Mouse (Mus musculus): Measurements from ENCODE around the gene Tdrd6. TPM values are rescaled to one million over a fixed set of nuclear protein-coding genes. Genes with fewer than 3 reads are reported as not detected.

Tdrd6 gene
- 0.08 TPM in 1 of 2 replicates, not detected in the other for polyA plus RNA-seq (2012; ENCODE audit: insufficient read depth, insufficient read length, missing spikeins)

- no peak within 1 kb of the TSS for H3K4me3 ChIP-seq (ENCODE audit: insufficient read depth, low read length)
- no peak for TF ChIP-seq POLR2A (IDR thresholded peaks at IDR 0.05; ENCODE audit: borderline replicate concordance, low read depth, low read length)
- no peak for TF ChIP-seq CTCF (IDR thresholded peaks at IDR 0.05; ENCODE audit: low read depth, low read length)
- H3K4me1 ChIP-seq (ENCODE audit: control insufficient read depth, insufficient read depth, low read length): no peaks in the 10 kb centered on the region
- no peak within 1 kb of the TSS for H3K27ac ChIP-seq (ENCODE audit: insufficient read depth, low read depth, low read length)
Observed at GRCm38 (mm10) chr17:43629496-43630426, at the start of gene Tdrd6. Gene Tdrd6, minus strand, starts transcription at chr17:43630299.

GRCm38 (mm10) chr17:43677317-43677716 lies 47.2 kb upstream of the Tdrd6 start:
- H3K4me3 ChIP-seq (ENCODE audit: insufficient read depth, low read length): no peak overlapping the region
- H3K4me1 ChIP-seq (ENCODE audit: control insufficient read depth, insufficient read depth, low read length): 0 out of 2 replicates have a peak, but pooled peaks cover 4% of the 10 kb centered on the region
- TF ChIP-seq CTCF (IDR thresholded peaks at IDR 0.05; ENCODE audit: low read depth, low read length): no peak
- no peak for TF ChIP-seq POLR2A (IDR thresholded peaks at IDR 0.05; ENCODE audit: borderline replicate concordance, low read depth, low read length)
- no peak overlapping the region for H3K27ac ChIP-seq (ENCODE audit: insufficient read depth, low read depth, low read length)

- Histone ChIP-seq H3K4me1 (ENCODE audit: control insufficient read depth, insufficient read depth, low read length) (0 out of 2 replicates have a peak, but pooled peaks cover 4% of the 10 kb centered on the region), H3K27ac (ENCODE audit: insufficient read depth, low read depth, low read length) (no peak overlapping the region), H3K4me3 (ENCODE audit: insufficient read depth, low read length) (no peak overlapping the region)
- TF ChIP-seq CTCF (IDR thresholded peaks at IDR 0.05; ENCODE audit: low read depth, low read length) (no peak), POLR2A (IDR thresholded peaks at IDR 0.05; ENCODE audit: borderline replicate concordance, low read depth, low read length) (no peak)
Observed at GRCm38 (mm10) chr17:43676241-43676640, 46.1 kb upstream of the Tdrd6 start.

GRCm38 (mm10) chr17:43675228-43675627 lies 45.1 kb upstream of the Tdrd6 start:
- H3K4me3 ChIP-seq (ENCODE audit: insufficient read depth, low read length): no peak overlapping the region
- no peak for TF ChIP-seq CTCF (IDR thresholded peaks at IDR 0.05; ENCODE audit: low read depth, low read length)
- no peak for TF ChIP-seq POLR2A (IDR thresholded peaks at IDR 0.05; ENCODE audit: borderline replicate concordance, low read depth, low read length)
- no peak overlapping the region for H3K27ac ChIP-seq (ENCODE audit: insufficient read depth, low read depth, low read length)

GRCm38 (mm10) chr17:43671907-43672306 lies 41.8 kb upstream of the Tdrd6 start:
- H3K4me1 ChIP-seq (ENCODE audit: control insufficient read depth, insufficient read depth, low read length): peaks cover 6% of the 10 kb centered on the region; the same call in 1 of the 2 replicates
- TF ChIP-seq POLR2A (IDR thresholded peaks at IDR 0.05; ENCODE audit: borderline replicate concordance, low read depth, low read length) (no peak), CTCF (IDR thresholded peaks at IDR 0.05; ENCODE audit: low read depth, low read length) (no peak)
- H3K4me3 ChIP-seq (ENCODE audit: insufficient read depth, low read length): no peak overlapping the region
- H3K27ac ChIP-seq (ENCODE audit: insufficient read depth, low read depth, low read length): no peak overlapping the region

More at GRCm38 (mm10) chr17:43675228-43675627, 45.1 kb upstream of the Tdrd6 start:
- H3K4me1 ChIP-seq (ENCODE audit: control insufficient read depth, insufficient read depth, low read length): 0 out of 2 replicates have a peak, but pooled peaks cover 4% of the 10 kb centered on the region

- Histone ChIP-seq H3K27ac (ENCODE audit: insufficient read depth, low read depth, low read length) (no peak overlapping the region), H3K4me3 (ENCODE audit: insufficient read depth, low read length) (no peak overlapping the region), H3K4me1 (ENCODE audit: control insufficient read depth, insufficient read depth, low read length) (peaks cover 3% of the 10 kb centered on the region; the same call in 1 of the 2 replicates)
- TF ChIP-seq CTCF (IDR thresholded peaks at IDR 0.05; ENCODE audit: low read depth, low read length): no peak
- TF ChIP-seq POLR2A (IDR thresholded peaks at IDR 0.05; ENCODE audit: borderline replicate concordance, low read depth, low read length): no peak
Observed at GRCm38 (mm10) chr17:43669145-43669695, 39.1 kb upstream of the Tdrd6 start.

- H3K27ac ChIP-seq (ENCODE audit: insufficient read depth, low read depth, low read length): no peak within 1 kb of the TSS
- H3K4me1 ChIP-seq (ENCODE audit: control insufficient read depth, insufficient read depth, low read length): peaks cover 3% of the 10 kb centered on the region; the same call in 1 of the 2 replicates
- H3K4me3 ChIP-seq (ENCODE audit: insufficient read depth, low read length): peak within 1 kb of the TSS; percentile 69
- TF ChIP-seq CTCF (IDR thresholded peaks at IDR 0.05; ENCODE audit: low read depth, low read length): no peak
- no peak for TF ChIP-seq POLR2A (IDR thresholded peaks at IDR 0.05; ENCODE audit: borderline replicate concordance, low read depth, low read length)
Observed at GRCm38 (mm10) chr17:43667290-43667843, 37.3 kb upstream of the Tdrd6 start, which contains the start of gene Cyp39a1. Gene Cyp39a1, plus strand, starts transcription at chr17:43667425.

GRCm38 (mm10) chr17:43666576-43667289 lies 36.6 kb upstream of the Tdrd6 start, which contains the start of gene Slc25a27:
Gene Slc25a27, minus strand, starts transcription at chr17:43667214.
- H3K27ac ChIP-seq (ENCODE audit: insufficient read depth, low read depth, low read length): no peak within 1 kb of the TSS
- H3K4me3 ChIP-seq (ENCODE audit: insufficient read depth, low read length): peak within 1 kb of the TSS; percentile 69
- TF ChIP-seq POLR2A (IDR thresholded peaks at IDR 0.05; ENCODE audit: borderline replicate concordance, low read depth, low read length) (no peak), CTCF (IDR thresholded peaks at IDR 0.05; ENCODE audit: low read depth, low read length) (no peak)
- H3K4me1 ChIP-seq (ENCODE audit: control insufficient read depth, insufficient read depth, low read length): peaks cover 3% of the 10 kb centered on the region; the same call in 1 of the 2 replicates

Measured in bone marrow macrophage, adult 2 months (primary cell).